Mouse (Mus musculus): ENCODE data around the gene Adam10.

Gene Adam10

DNA sequence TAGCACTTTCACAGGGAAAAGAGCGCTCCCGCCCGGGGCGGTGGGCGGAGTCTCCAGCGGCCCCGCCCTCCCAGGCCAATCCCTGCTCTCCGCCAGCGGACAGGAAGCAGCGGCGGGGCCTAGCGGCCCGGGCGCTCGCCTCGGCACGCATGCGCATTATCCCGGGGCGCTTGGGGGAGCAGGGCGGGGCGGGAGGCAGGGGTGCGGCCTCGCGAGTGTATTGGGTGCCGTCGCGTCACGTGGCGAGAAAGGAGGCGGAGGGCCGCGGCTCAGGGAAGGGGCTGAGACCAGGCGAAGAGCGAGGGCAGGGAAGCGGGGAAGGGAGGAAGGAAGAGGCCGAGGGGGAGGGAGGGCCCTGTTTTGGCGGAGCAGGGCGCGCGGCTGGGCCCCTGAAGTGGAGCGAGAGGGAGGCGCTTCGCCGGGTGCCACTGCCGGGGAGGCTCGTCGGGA is at the start of gene Adam10:
Gene Adam10, plus strand, starts transcription at position 316 of the 450 bp plus-strand sequence.
- DNase-seq, result peak; percentile 99

DNA sequence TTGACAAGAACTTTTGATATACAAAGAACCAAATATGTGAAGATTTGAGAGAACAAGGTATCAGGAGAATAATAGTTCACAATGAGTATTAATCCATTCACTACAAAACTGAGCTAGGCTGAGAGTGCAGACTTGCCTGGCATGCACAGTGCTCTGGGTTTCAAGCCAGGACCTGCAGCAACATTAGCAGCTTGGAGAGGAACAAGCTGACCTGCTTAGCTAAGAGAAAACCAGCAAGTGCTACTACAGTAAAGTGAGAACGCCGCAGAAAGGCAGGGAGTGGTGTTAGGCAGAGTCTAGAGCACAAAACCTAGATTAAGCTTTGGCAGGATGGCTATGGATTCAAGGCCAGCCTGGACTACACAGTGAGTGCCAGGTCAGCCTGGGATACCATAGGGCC is 49.1 kb upstream of the Adam10 start:
- no peak for DNase-seq

DNA sequence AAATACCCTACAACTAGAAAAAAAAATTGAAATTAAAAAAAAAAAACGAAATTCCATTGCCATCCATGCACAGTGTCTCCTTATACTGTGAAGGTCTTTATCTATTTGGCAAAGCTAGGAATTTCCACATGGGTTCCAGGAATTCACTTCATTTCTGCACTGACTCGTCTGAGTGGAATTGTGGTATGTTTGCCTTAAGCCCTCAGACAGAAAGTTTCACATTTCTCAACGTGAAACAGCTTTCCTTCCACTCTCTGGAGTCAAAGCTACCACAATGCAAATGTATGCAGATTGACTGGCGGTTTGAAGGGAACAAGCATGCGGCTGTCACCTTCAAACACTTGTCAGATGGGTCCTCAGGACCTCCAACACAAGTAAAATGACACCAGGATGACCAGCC is 47.1 kb upstream of the Adam10 start:
- no peak for DNase-seq

DNA sequence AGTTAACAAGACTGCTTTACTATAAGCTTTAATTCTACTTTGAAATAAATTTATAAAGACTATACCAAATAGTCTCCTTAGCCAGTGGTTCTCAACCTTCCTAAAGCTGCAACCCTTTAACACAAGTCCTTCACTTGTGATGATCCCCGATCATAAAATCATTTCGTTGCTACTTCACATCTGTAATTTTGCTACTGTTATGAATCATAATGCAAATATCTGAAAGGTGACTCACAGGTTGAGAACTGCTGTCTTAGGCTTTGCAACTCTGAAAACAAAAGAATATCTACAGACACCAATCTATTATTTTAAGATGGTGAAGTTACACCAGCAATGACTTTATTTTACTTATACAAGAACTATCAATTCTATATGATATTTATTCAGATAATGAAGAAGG is 42.0 kb upstream of the Adam10 start:
- DNase-seq, result no peak

DNA sequence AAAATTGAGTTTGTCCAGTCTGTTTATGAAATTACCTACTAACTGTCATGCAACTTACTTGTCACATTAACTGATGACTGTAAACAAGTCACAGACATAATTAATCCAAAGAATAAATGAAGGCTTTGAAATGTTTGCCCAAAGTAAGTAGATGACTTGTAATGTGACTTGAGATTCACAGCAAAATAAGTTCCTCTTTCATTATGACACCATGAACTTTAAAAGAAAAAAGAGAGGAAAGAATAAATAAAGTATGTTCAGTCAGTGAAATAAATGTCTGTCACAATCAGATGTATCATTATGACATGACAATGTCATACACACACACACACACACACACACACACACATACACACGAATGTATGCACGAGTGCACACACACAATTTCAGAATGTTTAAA is 28.5 kb upstream of the Adam10 start:
- DNase-seq, result no peak

DNA sequence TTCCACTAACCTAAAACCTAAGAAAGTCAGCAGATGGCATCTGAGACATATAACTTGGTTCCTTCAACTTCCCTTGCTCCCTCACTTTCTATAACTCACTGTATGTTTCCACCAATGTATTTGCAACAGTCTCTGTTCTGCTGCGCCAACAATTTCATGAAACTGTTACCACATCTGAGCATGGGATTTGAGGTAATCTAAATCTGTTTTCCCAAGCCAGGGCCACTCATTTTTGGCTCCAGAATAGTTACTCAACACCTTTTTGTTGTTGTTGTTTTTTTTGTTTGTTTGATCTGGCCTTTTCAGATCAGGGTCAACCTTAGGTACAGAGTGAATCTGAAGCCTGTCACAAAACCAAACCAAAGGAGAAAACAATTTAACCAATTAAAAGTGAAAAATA is 27.8 kb upstream of the Adam10 start:
- no peak for DNase-seq

DNA sequence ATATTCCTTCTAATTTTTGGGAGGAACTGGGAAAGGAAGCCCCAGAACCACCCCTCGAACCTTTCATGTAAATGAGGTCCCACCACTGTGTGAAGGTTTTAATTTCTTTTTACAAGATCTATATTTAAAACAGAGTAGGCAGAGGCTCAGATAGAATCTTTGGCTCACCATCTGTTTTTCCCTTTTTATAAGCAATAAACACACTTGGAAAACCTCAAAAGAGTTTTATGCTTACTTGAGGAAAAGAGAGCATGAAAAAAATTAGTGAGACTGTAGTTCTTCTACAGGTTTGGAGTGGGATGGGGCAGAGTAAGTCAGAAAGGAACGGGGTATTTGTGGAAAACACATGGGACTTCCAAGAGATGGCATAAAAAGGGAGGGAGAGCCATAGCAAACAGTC is 26.6 kb upstream of the Adam10 start:
- no peak for DNase-seq

DNA sequence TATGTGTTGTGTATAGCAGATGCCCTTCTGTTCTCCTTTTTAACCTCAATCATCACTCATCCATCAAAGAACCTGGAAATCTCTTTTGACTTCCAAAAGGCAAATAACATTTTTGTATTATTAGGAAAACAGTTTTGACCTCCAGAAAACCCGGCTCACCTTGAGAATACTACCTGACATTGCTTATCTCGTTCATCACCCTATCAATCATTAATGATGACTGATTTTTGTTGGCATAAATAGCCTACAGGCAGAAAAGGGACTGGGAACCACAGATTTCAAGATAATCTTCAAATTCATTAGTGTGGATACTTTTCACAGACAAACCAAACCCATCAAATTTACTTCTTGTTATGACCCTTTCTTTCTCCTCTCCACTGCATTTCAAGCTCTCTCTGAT is 24.9 kb upstream of the Adam10 start:
- no peak for DNase-seq

DNA sequence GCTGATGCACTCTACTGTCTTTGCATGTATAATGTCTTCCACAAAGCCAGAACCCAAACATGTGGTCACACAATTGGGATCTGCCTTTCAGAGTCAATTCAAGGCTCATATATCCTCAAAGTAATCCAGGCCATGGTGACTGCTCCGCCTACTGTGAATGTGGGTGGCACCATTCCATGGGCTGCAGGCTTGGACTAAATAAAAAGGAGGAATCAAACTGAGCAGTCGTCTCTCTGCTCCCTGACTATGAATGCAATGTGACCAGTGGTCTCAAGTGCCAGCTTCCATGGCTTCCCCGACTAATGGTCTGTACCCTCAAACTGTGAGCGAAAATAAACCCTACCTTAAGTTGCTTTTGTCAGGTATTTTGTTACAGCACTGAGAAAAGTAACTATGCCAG is 24.3 kb upstream of the Adam10 start:
- DNase-seq, result no peak

DNA sequence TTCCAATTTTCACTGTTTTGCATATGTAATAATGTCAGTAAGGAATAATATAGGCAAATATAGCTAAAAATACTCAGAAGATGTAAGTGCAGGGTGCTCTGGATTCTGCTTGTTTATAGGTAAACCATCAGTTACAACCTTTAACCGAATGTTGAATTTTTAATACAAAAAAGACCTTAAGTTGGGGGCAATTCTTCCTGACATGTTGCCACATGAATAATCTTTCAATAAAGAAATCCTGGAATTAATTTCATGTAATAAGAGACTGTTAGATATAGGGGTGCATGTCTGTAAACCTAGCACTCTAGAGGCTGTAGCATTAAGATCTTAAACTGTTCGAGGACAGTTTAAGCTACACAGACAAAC is 23.1 kb upstream of the Adam10 start:
- no peak for DNase-seq

DNA sequence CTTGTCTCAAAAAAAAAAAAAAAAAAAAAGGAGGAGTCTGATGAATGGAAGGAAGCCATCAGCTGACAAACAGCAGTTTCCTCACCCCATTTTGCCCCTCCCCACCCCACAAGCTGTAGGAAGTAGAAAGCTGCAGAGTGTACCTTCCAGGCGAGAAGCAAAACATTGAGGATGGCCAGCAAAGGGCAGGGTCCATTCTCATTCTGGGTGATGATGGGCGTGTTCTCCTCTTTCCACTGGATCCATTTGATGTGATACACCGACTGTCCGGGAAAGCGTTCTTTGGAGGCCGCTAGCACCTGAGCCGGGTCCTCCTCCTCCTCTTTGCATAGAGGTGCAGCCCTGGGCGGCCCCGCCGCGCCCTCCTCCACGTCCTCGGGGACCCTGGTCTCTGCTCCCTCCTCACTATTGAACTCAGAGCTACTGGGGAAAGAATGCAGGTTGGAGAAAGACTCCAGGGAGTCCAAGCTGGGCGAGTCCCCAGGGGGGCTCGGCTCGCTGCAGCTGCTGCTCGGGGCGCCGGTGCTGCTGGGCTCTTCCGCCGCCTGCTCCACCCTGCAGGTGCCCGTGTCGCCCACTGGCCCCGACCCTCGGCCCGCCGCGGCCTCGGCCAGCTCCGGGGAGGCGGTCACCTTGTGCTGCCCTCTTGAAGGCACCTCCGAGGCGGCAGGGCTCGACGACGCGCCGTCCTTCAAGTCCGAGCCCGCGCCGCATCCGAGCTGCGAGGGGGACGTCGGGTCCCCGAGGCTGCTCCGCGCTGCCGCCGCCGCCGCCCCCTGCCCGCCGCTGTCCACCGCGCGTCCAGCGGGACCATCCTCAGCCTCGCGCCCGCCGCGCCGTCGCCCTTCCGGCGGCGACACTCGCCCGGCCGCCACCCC is 22.4 kb upstream of the Adam10 start, which contains the start of gene Gm10642:
Gene Gm10642, plus strand, starts transcription at position 122 of the 878 bp plus-strand sequence.
- DNase-seq, result peak; percentile 77

DNA sequence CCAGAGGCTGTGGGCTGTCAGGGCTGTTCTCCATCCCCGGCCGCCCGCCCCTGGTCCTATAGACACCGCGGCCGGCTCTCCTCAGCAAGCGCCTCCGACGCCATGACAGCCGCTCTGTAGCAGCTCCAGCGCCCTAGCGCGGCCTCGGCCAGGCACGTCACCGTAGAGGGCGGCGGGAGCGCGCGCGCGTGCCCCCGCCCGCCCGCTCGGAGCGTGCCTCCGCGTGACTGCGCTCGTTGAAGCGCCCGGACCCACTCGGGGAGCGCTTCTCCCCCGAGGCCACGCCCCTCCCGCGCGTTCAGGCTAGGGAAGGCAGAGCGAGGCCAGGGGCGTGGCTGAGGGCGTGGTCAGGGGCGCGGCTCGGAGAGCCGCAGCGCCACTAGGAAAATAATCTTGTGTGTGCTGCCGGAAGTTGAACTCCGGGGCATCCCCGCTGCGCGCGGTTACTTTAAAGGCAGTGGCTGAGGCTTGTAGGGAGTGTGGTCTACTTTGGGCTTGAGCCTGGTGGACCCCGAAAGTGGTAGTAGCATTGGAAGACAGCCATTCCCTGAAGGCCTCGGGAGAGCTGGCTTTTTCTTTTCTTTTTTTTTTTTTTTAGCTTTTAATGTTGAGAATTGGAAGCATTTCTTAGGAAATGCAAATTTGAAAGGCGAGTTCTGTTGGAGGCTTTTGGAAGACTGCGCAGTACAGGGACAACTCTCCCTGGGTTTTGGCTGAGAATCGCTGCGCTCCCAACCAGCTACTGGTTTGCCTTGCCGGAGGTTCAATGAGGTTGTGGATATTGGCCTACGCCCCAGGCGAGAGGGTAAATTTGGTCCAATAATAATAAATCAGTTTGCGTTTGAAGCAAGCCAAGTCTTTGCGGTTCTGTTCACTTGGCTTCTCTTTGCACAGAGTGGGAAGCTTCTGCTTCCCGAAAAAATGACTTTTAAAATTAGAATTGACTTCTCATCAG is 21.5 kb upstream of the Adam10 start, which contains the start of gene Mindy2:
Gene Mindy2, minus strand, starts transcription at position 162 of the 955 bp plus-strand sequence.
- peak; percentile 99 for DNase-seq

DNA sequence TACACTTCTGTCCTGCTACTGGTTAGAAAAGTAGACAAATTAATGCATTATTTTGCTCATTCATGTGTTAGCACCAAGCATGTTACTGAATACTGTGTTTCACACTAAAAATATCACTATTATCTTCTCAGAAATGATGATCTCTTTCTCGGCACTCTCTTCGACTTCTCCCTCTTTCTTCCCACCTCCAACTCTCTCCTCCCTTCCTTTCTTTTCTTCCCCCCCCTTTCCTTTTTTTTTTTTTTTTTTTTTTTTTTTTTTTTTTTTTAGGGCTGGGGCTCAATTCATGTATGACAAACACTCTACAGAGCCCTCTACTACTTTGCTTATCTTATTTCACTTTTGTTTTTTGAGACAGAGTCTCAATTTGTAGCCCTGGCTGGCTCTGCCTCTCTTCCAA is 20.5 kb upstream of the Adam10 start:
- DNase-seq, result no peak

DNA sequence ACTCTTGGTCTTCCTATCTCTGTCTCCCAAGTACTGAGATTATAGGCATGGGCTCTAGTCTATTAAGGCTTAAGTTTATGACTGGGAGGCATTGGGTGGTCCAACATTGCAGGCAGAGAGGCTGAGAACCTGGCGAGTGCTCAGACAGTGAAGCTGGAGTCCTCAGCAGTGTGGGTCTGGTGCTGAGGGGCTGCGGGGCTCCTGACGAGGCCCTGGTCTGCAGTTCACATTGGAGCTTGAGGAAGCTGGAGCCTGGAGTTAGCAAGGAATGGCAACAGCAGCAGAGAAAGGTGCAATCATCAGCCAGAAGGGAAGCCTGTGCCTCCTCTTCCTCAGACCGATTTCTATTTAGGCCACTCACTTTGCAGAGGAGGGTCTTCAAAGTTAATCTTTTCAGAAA is 13.9 kb upstream of the Adam10 start:
- no peak for DNase-seq

DNA sequence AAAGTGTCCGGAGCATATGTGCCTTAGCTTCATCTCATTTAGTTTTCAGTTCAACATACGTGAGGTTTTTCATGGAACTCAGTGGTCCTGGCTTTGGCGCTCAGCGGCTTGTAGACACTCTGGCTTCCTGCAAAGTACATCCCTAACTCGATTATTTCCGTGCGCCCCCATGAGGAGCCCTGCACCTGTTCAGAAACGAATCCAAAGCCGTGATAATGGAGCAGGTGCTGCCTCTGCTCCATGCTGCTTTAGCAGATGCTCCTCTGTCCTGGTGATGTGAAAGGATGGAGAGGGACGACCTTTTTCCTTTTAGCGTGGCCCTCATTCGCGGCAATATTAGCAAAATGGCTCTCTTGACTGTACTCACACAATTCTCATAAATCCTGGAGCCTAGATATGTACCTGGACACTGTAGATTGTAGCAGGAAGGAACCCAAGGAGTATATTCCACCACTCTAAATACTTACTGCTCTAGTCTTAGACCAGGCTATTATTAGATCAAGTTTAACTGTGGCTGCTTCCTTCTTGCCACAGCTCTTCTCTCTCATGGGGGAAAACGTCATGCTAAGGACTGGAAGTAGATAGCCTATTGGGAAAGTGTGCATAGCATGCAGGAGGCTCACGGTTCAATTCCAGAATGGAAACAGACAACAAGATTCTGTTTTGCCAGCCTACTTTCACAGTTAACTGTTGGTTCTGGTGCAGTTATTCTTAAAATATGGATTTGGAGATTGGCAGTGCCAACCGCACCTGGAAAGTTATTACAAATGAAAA is 13.2 kb upstream of the Adam10 start:
- no peak for DNase-seq

DNA sequence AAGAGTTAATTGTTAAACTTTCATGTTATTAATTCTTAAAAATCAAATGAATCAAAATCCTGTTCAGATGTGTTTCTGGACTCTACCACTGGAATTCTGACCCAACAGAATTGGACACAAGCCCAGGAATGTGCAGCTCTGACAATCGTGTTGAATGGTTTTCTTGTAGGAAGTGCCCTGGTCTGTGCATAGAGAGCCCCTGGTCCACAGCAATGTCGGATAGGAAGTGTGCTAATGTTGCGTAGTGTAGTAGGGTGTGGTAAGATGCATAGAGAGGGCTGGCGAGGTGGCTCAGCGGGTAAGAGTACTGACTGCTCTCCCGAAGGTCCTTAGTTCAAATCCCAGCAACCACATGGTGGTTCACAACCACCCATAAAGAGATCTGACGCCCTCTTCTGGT is 12.0 kb upstream of the Adam10 start:
- peak; percentile 39 for DNase-seq

DNA sequence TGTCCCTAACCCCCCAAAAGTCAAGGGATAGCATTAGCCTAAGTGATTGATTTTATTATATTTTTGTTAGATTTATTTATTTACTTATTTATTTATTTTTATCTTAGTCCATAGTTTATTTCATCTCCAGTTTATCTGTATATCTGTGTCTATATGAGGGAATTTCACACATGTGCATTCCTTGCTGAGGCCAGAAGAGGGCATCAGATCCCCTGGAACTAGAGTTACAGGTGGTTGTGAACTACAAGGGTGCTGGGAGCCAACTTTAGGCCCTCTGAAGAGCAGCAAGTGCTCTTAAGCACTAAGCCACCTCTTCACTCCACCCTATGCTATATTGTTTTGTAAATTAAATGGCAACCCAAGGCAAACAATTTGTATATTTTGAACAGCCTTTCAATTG is 10.7 kb upstream of the Adam10 start:
- DNase-seq, result no peak

DNA sequence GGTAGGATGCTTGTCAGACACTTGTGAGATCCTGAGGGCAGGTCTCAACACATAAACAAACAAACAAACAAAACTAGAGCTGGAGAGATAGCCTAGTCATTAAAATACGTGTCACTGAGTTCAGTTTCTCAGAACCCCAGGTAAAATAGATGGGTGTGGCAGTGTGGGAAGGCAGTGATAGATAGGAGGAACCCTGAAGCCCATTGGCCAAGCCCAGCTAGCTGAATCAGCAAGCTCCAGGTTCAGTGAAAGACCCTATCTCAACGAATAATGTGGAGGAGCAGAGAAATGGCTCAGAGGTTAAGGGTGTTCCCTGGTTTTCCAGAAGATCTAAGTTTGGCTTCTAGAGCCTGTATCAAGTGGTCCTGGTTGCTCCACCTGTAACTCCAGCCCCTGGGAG is 9.6 kb upstream of the Adam10 start:
- DNase-seq, result no peak

DNA sequence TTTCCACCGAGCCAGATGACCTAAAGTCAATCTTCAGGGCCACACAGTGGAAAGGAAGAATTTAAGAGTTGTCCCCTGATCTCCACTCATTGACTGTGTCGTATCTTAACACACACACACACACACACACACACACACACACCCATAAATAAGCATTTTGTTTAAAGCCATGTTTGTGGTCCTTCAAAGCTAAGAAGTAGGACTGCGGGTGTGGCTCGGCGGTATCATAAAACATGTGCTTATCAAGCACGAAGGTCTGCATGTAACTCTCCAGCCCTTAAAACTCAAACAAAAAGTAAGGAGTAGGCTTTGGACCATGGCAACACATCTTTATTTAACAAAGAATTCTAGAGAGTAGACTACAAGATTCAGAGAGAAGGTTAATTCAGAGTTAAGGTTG is 8.4 kb upstream of the Adam10 start:
- no peak for DNase-seq

DNA sequence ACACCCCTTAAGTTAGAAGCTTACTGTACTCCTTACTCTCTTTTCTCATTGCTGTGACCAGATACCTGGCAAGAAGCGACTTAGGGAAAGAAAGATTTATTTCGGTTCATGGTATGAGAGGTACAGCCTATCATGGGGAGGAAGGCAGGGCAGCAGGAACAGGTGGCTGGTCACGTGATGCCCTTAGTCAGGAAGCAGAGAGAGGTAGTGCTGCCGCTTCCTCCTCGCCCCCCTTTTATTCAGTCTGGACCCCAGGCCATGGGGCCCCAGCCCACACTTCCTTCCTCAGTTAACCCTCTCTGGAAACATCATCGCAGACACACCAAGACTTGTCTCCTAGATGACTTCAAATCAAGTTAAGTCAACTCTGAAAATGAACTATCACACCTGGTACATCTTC is 7.5 kb upstream of the Adam10 start:
- DNase-seq, result no peak

DNA sequence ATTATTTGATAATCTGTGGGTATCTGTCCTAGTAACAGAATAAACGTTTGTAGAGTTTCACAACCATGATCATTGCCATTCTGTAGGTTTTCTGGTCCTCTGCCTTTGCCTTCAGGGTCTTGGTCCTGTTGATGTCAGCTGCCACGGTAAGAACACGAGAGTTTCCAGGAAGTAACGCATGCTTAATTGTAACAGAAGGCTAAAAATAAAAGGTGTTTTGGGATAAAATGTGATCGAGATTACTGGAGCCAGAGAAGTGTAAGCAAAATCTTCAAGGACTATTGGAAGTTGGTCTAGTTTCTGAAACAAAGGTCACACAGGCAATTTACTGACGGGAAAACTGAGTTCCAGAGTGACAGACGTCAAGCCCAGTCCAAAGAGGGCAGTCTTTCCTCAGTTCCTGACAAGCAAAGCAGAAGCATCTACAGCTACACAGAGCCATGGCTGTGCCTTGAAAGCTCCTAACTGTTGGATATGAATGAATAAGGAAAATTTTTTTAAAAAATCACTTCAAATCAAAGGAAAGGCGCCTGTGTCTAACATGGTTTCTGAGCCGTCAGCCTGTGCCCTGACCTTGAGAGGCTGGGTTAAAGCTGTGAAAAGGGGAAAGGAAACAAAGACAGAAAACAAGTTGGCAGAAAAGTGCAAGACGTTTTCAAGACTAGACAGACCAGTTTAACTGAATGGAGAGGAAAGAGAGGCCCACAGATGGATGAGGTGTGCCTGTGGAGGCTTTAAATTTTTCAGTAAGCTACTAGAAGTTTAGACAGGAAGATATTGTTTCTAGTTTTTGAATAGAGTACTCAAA is 6.8 kb upstream of the Adam10 start:
- DNase-seq, result peak; percentile 42

DNA sequence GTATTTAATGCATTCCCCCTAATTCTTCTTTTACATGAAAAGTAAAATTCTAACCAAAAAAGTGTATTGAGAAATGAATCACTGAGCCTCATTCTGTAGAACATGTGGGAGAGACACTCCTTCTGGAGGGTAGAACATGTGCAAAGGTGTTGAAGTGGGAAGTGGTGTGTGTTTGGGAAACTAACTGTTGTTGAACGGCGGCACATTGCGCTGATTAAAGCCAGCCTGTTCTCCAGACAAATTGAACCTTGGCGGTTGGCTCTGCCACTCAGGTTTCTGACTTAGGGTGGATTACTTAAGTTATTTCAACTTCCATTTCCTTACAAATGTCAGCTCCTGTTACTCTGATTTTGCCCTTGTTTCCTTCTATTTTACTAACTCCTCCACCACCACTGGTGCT is 5.1 kb upstream of the Adam10 start:
- DNase-seq, result no peak

Measured in kidney, postnatal 10 days (tissue).